Mouse (Mus musculus) right cerebral cortex, postnatal 10 days (tissue): ENCODE results near the gene Sult2b1.
A peak's percentile ranks its signal among the peaks of the same experiment; 100 is the strongest.

ENCODE experiments used
- DNase-seq, 2 experiments: peaks; one replicate each; pipeline ENCODE4 v3.0.0; 2021; ENCODE audit warnings: low spot score in 2 of 2

Sult2b1 gene

DNA sequence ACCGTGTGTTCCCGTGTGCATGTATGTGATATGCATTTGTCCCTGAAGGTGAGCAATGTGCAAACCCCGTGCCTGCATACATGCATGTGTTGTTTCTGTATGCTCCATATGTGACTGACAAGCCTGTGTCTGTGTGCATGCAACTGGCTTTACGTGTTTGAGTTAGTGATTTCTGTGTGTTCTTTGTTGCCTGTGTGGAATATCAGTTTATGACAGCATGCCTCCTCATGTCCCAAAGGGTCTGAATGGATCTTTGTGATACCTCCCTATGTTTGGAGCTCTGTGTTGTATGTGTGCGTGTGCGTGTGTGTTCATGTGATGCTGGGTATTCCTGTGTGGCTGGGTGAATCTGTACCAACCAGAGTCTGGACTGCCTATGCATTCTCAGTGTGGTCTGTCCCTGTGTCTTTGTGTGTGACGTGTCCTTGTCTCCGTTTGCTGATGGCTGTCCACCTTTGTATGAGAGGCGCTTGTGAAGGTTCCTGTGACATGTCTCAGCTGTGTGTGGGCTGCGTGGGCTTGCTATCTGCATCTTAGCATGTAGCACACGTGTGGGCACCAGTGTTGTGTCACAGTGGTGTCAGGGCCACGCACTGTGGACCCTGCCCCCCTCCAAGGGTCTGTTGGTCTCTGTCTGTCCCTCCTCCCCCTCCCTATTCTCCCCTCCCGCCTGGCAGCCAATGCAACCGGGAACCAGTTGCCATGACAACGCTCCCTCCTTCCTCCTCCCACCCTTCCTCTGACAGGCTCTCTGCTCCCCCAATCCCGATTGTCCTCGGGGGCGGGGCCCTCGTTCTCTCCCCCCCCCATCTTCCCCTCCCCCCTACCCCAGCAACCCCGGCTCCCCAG lies at the start of gene Sult2b1:
Gene Sult2b1, minus strand, starts transcription at position 146 of the 849 bp plus-strand sequence.
- peak; percentile 97 to 98 for DNase-seq

DNA sequence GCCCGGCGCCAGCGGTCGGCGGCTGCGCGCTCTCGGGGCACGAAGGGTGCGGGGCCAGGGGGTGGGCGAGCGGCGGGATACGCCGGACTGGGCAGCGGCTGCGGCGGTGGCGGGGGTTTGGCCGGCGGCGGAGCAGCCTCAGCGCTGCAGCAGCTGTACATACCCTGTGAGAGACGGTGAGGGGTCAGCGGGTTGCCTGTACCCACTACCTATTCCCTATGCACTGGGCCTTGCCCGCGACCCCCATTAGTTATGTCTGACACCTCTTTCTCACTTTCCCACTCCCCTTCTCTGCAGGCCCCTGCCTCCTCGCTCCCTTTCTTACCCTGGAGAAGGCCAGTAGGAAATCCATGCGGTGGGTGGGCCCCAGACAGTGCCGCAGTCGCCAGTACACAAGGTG lies 49.5 kb upstream of the Sult2b1 start:
- DNase-seq = no peak

DNA sequence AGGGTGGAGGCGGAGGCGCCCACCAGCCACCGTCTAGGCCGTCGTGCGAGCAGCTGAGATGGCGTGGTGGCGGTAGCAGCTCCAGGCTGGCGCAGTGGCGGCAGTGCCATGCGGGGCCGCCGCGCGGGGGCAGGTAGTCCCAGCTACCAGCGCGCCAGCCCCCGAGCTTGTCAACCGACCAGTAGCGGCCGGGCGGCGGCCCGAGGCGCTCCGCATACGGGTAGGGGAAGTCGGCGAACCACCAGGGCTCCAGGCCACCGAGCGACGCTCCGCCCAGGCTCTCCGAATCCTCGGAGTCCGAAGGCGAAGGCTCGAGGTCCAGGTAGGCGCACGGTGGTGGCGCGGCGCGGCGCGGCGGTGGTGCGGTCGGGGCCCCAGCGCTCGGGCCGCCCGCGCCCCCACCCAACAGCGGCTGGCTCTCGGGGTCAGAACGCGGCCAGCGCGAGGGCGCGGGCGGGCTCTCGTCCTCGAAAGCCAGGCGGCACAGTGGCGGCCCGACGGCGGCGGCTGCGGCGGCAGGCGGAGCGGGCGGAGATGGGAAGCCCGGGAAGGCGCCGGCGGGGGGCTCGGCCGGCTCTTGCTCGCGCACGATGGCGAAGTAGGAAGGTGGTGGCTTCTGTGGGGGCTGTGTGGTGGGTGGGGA lies 48.8 kb upstream of the Sult2b1 start:
- peak in 1 of 2 experiments; percentile 51 for DNase-seq

DNA sequence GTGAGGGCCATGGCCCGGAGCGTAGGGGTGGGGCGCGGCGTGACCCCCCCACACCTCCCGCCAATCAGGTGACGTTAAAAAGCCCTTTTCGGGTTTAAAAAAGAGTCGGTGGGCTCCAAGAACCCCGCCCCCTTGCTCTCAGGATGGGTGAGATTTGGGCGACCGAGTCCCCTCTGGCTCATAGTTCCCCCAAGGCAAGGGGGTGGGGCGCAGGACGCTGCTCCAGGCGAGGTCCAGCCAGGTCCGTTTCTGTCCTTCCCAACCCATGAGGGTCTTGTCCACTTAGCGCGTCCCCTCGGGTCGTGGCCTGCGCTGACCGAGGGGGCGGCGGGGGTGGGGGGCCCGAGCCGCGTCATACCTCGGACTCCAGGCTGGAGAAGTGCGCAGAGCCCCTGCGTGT lies 48.0 kb upstream of the Sult2b1 start:
- DNase-seq = no peak

DNA sequence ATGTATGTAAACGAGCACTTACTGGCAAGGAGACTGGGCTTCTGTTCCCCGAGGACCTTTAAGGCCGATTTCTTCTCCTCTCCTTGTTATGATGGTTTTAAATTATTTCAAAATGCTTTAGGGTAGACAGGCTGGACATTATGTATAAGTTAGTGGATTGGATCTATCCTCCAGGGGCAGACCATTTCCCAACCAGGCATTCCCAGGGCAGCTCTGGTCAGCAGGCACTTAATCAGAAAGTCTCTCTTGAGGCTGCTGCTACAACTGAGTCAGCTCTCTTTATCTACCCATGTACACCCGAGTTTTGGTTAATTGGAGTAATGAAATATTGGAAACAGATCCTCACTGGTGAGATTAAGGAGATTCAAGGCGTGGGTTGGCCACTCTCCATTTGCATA lies 46.7 kb upstream of the Sult2b1 start:
- DNase-seq = no peak

DNA sequence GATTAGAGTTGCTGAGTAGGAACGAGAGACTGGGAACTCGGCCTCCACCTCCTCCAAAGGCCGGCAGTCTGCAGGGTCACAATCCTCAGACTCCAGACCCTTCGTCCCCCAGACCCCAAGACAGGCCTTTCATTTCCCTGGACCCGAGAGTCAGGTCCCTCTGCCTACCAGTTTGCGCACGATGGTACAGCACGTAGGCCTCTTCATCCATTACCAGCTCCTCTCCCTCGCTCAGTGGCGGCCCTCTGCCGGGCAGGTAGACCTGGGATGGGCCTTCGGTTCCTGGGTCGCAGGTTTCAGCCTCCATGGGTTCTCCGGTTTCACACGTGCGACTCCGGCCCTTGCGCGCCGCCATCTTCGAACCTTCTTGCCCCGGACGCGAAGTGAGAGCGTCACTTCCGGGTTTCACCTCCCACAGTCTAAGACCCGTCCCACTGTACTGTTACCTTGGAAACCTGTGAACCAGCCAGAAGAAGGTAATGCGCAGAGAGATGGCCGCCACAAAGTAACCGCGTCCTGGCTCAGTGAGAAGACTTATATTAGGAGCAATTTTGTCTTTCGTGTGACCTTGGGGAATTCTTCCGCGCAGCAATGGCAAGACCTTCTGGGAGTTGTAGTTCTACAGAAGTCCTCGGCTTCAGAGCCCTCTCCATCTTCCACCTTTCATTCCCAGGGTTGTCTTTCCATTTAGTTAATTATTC lies 46.1 kb upstream of the Sult2b1 start, which contains the start of gene Grwd1:
Gene Grwd1, minus strand, starts transcription at position 518 of the 701 bp plus-strand sequence.
- DNase-seq = peak; percentile 91 to 94

DNA sequence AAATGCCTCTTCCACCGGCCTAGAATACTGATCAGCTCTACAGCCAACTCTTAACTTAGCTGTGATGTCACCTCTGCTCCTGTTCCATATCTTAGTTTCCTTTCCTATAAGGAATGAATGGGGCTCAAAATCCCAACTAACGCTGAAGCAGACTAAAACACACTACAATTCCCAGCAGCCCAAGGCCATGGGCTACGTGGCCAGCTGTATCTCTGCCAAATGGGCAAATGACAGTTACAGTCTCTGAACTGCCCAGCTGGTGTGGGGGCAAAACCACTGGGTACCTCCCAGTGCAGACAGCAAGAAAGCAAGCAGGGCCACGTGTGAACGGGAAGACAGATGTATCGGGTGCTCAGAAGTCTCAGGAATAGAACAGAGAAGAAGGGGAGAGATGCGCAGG lies 42.2 kb upstream of the Sult2b1 start:
- no peak for DNase-seq

DNA sequence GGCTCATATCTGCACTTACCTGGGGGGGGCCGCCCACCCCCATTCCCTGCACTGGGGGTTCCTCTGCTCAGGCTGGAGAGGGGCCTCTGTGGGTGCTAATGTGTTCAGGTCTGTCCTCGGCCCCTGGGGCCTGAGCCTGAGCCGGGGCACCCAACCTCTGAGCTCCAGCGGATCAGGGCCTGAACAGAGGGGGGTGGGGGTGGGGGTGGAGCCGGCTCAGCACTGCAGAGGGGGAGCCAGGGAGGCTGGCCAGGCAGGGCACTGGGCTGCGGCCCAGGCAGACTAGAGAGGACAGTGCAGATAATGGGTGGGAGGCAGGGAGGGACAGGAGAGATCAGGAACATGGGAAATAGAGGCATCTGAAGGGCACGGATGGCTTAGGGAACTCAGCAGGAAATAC lies 40.1 kb upstream of the Sult2b1 start, which contains the start of gene Kcnj14:
Gene Kcnj14, minus strand, starts transcription at position 185 of the 400 bp plus-strand sequence.
- no peak for DNase-seq

DNA sequence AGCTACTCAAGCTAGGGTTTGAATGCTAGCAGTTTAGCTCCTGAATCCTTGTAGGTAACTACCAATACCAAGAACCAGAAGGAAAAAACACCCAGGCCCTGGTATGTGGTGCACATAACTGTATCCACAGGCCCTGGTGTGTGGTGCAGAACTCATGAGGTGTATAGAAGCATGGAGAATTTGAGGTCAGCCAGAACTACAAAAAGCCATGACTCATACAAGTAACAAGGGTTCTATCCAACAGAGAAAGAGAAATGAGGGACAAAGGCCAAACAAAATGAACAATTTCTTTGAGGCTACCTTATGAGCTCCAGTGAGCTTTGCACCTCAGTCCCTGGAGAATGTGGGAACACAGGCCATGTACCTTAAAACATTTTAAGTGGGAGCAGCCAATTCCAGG lies 36.4 kb upstream of the Sult2b1 start:
- DNase-seq = no peak

DNA sequence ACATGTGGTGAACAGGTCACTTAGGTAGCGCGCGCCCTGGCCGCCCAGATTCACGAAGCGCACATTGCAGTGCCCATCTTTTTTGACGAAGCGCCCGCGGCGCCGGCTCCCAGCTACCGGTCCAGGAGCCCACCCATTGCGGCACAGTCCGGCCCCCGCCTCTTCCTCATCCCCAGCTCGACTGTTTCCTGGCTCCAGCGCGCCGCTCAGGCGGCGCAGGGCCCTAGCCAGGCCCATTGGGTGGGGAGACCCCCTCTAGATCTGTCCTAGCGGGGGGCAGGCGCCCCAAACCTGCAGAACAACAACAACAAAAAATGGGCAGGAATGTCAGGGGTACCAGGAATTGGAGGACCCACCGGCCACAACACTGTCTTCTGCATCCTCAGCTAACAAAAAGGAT lies 35.4 kb upstream of the Sult2b1 start:
- no peak for DNase-seq

DNA sequence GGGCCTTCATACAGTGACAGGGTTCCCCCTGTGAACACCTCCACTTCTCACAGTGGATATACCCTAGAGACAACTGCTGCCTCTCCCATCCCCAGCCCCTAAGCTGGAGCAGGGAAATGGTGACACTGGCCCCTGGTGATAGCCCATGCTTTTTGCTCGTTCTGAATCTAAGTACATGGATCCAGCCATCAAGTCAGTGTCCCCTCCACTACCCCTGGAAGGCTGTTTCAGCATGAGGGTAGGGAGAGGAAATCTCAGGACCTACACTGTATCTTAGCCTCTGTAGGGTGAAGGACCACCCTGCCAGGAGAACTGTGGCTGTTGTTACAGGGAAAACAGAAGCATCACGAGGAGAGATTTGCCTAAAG lies 31.5 kb upstream of the Sult2b1 start:
- DNase-seq = no peak

DNA sequence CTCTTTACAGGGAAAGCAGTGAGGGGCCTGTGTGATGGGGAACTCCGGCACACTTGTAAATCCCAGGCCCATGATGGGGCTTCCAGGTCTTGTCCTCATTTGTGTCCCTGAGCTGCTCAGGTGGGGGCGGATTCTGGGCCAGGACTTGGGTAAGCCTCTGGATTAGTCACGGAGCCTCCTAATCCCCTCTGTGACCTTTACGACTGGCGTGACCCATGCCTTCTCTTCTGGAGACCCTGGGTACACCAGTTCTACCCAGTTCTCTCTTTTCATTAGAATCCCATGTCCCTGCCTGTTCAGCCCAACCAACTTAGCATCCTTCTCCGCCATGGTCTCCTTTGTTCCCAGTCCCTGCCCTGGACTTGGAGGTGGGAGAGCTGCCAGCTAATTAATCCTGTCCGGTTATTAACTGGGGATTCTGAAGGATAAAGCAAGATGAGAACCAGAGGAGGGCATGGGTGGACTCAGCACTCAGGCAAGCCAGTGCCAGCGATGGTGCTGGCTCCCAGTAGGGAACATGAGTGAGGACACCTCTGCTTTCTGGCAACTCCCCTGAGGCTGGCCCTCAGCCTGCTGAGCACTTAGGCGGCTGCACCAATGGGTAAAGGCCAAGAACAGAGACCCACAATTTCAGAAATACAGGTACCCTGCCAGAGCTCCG lies 31.0 kb upstream of the Sult2b1 start:
- peak; percentile 38 to 56 for DNase-seq

DNA sequence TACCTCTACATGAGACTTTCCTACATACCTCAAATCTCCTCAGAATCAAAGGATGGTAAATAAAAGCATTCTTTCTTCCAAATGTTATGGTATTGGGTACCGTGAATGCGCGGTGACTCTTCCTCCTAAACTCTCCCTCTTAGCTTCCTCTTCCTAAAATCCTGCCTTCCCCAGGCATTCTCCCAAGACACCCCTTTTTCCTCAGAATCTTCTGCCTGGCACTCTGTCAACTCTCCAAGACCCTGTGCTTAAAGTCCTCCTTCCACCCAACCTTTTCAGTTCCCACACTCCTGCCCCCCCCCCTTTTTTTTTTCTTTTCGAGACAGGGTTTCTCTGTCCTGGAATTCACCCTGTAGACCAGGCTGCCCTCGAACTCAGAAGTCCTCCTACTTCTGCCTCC lies 30.4 kb upstream of the Sult2b1 start:
- DNase-seq = peak; percentile 27 to 43

DNA sequence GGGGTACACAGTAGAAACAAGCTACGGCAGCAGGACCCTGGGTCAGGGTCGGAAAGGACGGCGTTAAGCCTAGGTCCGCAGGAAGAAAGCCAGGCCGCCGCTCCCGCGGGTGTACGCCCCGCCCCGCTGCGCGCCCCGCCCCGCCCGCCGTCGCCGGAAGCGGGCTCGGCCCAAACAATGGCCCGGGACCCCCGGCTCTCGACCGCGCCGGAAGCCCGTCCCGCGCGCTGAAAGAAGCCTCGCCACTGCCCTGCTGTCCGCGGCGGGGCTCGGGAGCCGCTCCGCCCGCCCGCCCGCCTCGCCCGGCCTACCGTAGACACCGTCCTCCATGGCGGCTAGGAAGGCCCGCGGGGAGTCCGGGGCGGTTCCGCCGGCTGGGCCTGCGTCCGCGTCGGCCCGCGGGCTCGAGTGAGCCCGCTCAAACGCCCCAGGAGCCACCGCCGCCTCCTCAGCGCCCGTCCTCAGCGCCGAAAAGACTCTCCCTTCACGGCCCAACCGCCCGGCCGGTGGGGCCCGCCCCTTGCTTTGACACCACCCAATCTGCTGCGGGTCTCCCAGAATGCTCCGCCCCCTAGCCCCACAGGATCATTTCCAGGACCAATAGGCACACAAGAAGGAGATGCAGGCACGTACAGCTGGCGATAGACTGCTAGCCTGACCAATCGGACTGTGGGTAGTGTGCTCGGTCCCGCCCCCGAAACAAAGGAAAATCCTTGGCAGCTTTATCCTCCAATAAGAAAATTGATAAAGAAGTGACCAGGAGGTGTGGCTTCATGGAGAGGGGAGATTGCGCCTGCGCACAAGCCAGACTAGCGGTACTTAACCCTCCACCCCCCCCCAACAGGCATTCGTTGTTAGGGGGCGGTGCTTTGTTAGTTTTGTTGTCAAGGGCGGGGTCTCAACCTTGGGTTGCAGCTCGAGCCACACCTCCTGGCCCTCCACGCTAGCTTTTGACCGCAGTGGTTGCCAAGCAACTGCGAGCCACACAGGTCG lies 29.6 kb upstream of the Sult2b1 start, which contains the start of gene Cyth2:
Gene Cyth2, minus strand, starts transcription at position 795 of the 993 bp plus-strand sequence.
- peak; percentile 99 to 100 for DNase-seq

DNA sequence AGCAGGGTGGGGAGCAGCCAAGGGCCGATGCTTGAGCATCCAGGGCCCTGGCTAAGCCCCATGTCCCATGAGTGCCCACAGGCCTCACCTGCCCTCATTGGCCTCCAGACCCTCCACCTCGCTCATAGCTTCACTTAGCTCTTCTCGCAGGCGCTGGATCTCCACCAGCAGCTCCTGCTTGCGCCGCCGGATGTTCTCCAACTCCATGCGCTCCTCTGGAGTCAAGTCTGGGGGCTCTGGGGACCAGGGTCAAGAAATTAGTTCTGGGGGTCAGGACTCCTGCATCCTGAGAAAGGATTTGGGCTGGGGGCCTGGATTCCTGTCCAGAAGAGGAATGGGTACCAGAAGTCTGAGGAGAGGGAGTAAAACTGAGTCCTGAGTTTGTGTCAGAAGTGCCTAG lies 28.5 kb upstream of the Sult2b1 start:
- peak in 1 of 2 experiments; percentile 50 for DNase-seq

DNA sequence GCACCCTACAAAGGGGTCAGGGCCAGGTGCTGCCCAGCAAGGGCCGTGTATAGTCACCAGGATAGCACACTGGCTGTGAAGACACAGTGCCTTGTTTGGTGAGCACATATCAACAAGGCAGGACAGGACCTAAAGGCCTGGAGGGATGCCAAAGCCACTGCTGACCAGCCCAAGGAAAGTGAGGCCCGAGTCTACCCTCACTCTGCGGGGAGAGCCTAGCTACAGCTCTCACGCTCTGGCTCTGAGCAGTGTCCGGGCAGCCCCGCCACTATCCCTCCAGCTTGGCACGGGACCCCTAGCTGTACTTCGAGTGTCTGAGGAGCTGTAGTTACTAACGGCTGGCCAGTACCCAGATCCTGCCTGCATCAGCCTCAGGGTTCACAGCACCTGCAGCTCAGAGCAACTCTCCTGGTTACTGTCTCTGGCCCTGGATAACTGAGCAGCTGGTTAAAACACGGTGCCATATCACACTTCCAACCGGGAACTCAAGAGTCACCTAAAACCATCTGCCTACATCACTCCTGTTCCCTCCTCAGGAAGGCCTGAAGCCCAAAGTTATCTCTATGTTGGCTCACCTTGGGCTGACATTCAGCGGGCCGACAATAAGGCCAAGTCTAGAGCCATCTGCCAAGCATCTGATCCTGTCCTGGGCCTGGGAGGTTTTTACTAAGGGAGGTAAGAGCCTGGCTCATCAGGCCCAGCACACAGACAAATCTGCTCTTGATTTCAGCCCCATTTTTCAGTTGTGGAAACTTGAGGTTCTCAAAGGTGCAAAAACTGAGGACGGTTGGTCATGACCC lies 25.0 kb upstream of the Sult2b1 start:
- no peak for DNase-seq

DNA sequence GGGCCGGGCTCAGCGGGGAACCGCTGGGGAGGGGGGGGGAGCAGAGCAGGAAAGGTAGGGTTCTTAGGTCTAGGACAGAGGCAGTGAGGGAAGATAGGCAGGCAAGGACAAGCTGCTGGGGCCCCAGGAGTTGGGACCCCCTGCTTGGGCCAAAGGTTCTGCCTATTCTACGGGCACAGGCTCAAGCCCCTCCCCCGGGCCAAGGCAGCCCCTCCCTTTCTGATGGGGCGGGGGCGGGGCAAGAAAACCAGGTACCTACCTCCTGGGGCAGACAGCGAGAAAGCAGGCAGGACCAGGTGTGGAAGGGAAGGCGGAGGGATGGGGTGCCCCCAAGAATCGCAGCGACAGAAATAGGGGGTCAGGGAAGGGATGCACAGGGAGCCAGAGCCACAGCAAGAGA lies 24.0 kb upstream of the Sult2b1 start:
- DNase-seq = no peak

DNA sequence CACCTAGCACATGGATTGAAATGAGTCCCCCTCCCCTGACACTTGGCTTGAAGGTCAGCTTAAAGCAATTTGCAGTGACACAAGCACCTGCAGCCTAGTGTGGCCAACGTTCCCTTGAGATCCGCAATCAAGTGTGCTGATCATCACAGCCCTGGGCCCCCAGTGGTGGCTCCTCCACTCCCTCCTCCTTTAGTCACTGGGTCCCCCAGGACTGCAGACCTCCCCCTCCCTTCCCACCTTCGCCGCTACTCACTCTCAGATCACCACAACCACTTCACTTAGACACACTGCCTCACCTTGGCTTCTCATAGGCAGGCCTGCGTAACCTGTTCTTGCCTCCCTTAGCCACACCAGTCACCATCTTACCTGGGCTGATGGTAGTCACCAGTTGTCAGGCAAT lies 21.5 kb upstream of the Sult2b1 start:
- DNase-seq = no peak

DNA sequence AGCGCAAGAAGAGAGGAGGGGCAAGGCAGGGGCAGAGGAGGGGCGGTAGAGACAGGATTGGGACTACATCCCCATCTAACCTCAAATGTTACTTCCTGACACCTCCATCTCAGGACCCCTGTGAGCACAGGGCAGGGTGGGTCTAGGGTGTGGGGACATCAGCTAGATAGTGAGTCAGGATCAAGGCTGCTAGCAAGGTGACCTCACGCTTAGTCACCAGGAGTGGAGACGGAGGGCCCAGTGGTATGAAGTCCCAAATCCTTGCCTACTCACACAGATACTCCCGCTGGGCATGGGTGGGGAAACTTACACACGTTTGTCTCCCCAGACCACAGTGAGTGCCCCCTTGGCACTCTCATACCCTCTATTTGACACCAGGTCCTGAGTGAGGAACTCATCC lies 18.1 kb upstream of the Sult2b1 start:
- DNase-seq = no peak

DNA sequence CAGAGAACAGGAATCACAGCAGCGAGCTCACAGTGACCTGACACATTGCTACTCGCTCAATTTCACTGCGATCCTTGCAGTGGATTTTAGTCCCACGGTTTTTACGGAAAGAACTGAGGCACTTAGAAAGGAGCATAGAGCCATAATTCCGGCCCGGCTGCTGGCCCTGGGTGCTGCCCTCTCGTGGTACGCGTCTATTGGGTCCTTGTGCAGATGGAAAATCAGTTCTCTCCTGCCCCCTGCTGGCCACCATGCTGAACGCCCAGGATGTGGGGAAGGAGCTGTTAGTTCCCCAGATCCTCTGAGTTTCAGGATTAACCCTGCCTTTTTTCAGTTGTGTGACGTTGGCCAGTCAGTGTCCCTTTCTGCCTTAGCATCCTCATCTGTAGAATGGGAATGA lies 16.9 kb upstream of the Sult2b1 start:
- DNase-seq = peak; percentile 93 to 95
